Mouse (Mus musculus) hindbrain, embryonic 11.5 days (tissue): ENCODE data around the gene Cenpf. TPM values are rescaled to one million over a fixed set of nuclear protein-coding genes. Genes with fewer than 3 reads are reported as not detected.
"Not testable (repeated sequence)": the region's sequence is repeated elsewhere in the genome, so short reads cannot be mapped to it uniquely, and the experiment has no call there.

Experiments
- ATAC-seq: fragments of 200-750 bp; cut with Nextera tagmentation; 2 replicates; pipeline ENCODE4 v1.8.0; 2017; ENCODE audit warnings: mild to moderate bottlenecking, moderate TSS enrichment, moderate library complexity; ENCODE audit not compliant: low FRiP score
- DNase-seq: peaks from one replicate; pipeline ENCODE4 v3.0.0-alpha.2; 2015; ENCODE audit warnings: low spot score
- H3K27ac ChIP-seq: fragments of 300-500 bp; sonication (generic); 2 replicates; pipeline ENCODE4 v1.5.1; 2014; ENCODE audit warnings: mild to moderate bottlenecking, low read depth, low read length
- H3K27me3 ChIP-seq: fragments of 300-500 bp; sonication (generic); 2 replicates; pipeline ENCODE4 v1.6.1; 2014; ENCODE audit warnings: mild to moderate bottlenecking, low read length, moderate library complexity, mixed read lengths; ENCODE audit not compliant: control insufficient read depth, insufficient read depth
- H3K36me3 ChIP-seq: fragments of 300-500 bp; sonication (generic); 2 replicates; pipeline ENCODE4 v1.6.1; 2014; ENCODE audit warnings: mild to moderate bottlenecking, low read length, moderate library complexity, mixed read lengths; ENCODE audit not compliant: control insufficient read depth, insufficient read depth
- H3K4me1 ChIP-seq: fragments of 300-500 bp; sonication (generic); replicated peaks from 2 replicates; pipeline ENCODE4 v1.6.1; 2014; ENCODE audit warnings: low read length, mixed read lengths; ENCODE audit not compliant: control insufficient read depth, insufficient read depth
- H3K4me2 ChIP-seq: fragments of 300-500 bp; sonication (generic); replicated peaks from 2 replicates; pipeline ENCODE4 v1.6.1; 2014; ENCODE audit warnings: mild to moderate bottlenecking, low read depth, low read length
- H3K4me3 ChIP-seq: fragments of 300-500 bp; sonication (generic); 2 replicates; pipeline ENCODE4 v1.5.1; 2014; ENCODE audit warnings: low read depth, low read length
- H3K9ac ChIP-seq: fragments of 300-500 bp; sonication (generic); 2 replicates; pipeline ENCODE4 v1.6.1; 2014; ENCODE audit warnings: low read depth, low read length
- H3K9me3 ChIP-seq: fragments of 300-500 bp; sonication (generic); 2 replicates; pipeline ENCODE4 v1.6.1; 2016; ENCODE audit warnings: low read length; ENCODE audit not compliant: control insufficient read depth
- WGBS: fragments of 180-500 bp; shearing (Covaris S2); extraction: QIAGEN DNeasy Blood & Tissue Kit; methylation state at CpG from one replicate; pipeline ENCODE4 v1.1.7; 2014; 5-methylcytosine and 5-hydroxymethylcytosine counted together
- polyA plus RNA-seq: library from polyadenylated mRNA; unstranded; fragments of >200 nt; fragmentation: Nextera tagmentation; extraction: Ambion mirVana; gene quantifications from 2 replicates; pipeline ENCODE4 v1.2.1, GENCODE M21; 2014

Gene Cenpf
- polyA plus RNA-seq, 1 experiment from 2014 or later = 141 TPM

DNA sequence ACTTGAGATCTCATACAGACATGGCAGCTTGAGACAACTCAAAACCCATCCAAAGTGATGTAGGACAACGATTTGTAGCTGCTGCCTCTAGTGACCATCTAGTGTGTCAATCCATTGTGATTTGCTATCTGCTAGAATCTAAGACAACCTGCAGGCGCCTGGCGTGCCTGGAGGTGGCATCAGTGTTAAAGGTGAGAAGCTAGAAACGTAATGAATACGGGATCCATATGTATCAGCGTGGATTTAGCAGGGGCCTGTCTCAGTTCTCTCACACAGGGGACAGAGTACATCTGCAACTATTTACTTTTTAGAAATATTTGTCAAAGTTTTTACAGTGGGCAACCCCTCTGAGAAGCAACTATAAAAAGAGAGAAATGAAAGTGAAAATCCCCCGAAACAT is 15.3 kb upstream of the Cenpf start:
- no peak overlapping the region for H3K4me3 ChIP-seq
- ATAC-seq (no peak), DNase-seq (no peak)
- H3K4me2 ChIP-seq = no peak overlapping the region
- no peaks in the 10 kb centered on the region for H3K27me3 ChIP-seq
- H3K4me1 ChIP-seq = 0 out of 2 replicates have a peak, but pooled peaks cover 8% of the 10 kb centered on the region
- no peaks in the 10 kb centered on the region for H3K36me3 ChIP-seq
- no peaks in the 10 kb centered on the region for H3K9me3 ChIP-seq
- 52% methylated on average over 7 of the region's 7 CpGs for WGBS
- H3K27ac ChIP-seq = no peak overlapping the region
- no peak overlapping the region for H3K9ac ChIP-seq

DNA sequence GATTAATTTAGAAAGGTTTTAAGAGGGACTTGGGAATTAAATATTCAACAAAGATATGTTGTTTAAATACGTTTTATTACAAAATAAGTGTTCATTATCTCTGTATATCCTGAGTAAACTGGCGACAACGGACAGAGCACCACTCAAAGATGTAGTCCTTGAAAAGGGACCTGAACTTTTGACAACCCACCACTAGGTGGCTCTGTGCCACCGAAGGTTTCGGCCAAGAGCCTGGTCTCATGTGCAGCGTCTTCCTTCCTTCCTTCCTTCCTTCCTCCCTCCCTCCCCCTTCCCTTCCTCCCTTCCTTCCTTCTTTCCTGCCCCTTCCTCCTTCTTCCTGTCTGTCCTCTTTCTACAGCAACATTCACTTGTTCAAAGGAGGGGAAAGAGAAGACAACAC is 13.1 kb upstream of the Cenpf start:
- no peak for ATAC-seq

DNA sequence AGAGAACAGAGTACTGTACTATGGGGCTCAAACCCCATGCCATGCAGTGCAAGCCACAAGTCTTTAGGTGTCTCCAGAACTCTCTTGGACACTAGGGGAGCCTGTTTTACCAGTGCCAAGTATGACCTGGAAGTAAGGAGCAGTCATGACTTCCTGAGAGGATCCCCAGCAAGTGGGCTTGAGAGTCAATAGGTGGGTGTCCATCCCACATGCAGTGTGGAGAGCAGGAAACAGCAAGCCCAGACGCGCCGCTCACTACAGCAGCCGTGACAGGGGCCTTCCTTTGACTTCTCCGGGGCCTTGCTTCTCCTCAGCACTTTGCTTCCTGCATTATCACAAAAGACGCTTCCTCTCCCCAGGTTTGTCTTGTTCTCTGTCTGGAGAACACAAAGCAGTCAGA is 12.3 kb upstream of the Cenpf start:
- no peak for ATAC-seq
- H3K27me3 ChIP-seq = no peaks in the 10 kb centered on the region
- no peak overlapping the region for H3K9ac ChIP-seq
- no peaks in the 10 kb centered on the region for H3K4me1 ChIP-seq
- 85% methylated on average over 6 of the region's 6 CpGs for WGBS
- no peak overlapping the region for H3K4me3 ChIP-seq
- DNase-seq = no peak
- H3K27ac ChIP-seq = no peak overlapping the region
- no peaks in the 10 kb centered on the region for H3K36me3 ChIP-seq
- H3K9me3 ChIP-seq = no peaks in the 10 kb centered on the region
- no peak overlapping the region for H3K4me2 ChIP-seq

More for the DNA sequence above, 13.1 kb upstream of the Cenpf start:
- no peaks in the 10 kb centered on the region for H3K36me3 ChIP-seq
- DNase-seq = peak; percentile 84
- 2% methylated on average over 6 of the region's 6 CpGs for WGBS
- H3K9ac ChIP-seq = no peak overlapping the region
- H3K4me1 ChIP-seq = no peaks in the 10 kb centered on the region
- H3K27me3 ChIP-seq = no peaks in the 10 kb centered on the region
- no peak overlapping the region for H3K4me3 ChIP-seq
- no peak overlapping the region for H3K27ac ChIP-seq
- H3K9me3 ChIP-seq = no peaks in the 10 kb centered on the region
- no peak overlapping the region for H3K4me2 ChIP-seq

DNA sequence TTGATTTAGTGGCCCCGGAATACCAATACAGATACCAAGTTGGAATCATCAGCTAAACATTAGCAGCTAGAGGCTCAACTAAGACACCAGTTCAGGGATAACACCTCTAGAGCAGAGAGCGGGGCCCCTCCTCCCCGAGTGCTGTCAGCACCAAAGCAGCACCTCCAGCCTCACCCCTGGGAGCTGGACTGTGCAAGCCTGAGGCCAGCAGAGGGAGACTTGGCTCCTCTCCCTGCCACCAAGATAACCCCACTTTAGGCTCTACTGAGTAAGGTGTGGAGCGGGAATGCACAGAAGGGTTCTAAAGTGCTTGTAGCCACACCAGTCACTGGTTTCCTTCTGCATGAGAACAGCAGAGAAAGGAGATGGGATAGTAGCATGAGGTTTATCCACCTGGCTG is 10.5 kb upstream of the Cenpf start:
- no peaks in the 10 kb centered on the region for H3K4me1 ChIP-seq
- H3K9me3 ChIP-seq = no peaks in the 10 kb centered on the region
- no peaks in the 10 kb centered on the region for H3K36me3 ChIP-seq
- DNase-seq (no peak), ATAC-seq (no peak)
- H3K27me3 ChIP-seq = no peaks in the 10 kb centered on the region
- no peak overlapping the region for H3K27ac ChIP-seq
- no peak overlapping the region for H3K4me2 ChIP-seq
- no peak overlapping the region for H3K9ac ChIP-seq
- whole genome bisulfite sequencing = 71% methylated on average over 4 of the region's 4 CpGs
- H3K4me3 ChIP-seq = no peak overlapping the region

DNA sequence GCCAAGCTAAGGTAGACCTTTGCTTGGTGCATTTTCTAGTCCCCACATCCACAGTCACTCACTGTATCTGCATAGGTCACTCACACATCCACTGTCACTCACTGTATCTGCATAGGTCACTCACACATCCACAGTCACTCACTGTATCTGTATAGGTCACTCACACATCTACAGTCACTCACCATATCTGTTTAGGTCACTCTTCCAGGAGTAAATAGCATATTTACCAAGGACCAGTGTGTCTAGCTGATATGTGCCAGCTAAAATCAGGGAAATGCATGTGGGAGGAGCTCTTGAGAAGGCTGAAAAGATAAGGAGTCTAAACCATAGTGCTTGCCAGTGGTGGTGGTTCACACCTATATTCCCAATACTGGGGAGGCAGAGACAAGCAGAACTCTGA is 7.4 kb upstream of the Cenpf start:
- DNase-seq (no peak), ATAC-seq (no peak)
- no peaks in the 10 kb centered on the region for H3K9me3 ChIP-seq

DNA sequence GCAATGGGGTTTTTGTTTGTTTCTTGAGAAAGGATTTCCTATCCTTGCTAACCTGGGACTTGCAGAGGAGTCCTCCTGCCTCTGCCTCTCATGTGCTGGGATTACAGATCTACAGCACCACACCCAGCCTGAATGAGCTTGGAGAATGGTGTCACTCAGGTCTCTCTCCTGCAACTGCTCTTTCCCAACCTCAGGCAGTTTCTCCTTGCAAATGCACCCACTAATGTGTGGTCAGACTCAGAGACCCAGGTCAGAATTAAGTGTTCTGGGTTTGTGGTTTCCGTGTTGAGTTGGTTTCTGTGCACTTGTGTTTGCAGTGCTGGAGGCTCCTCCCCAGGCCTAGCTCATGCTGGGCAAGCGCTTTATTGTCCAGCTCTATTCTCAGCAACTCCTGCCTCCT is 6.5 kb upstream of the Cenpf start:
- Histone ChIP-seq H3K36me3 (no peaks in the 10 kb centered on the region), H3K9me3 (no peaks in the 10 kb centered on the region), H3K4me3 (no peak overlapping the region), H3K27me3 (no peaks in the 10 kb centered on the region), H3K4me2 (no peak overlapping the region), H3K4me1 (no peaks in the 10 kb centered on the region), H3K9ac (no peak overlapping the region), H3K27ac (no peak overlapping the region)
- ATAC-seq (no peak), DNase-seq (no peak)
- 89% methylated on average over 2 of the region's 2 CpGs for WGBS

More for the DNA sequence above, 7.4 kb upstream of the Cenpf start:
- no peaks in the 10 kb centered on the region for H3K36me3 ChIP-seq
- H3K4me1 ChIP-seq = no peaks in the 10 kb centered on the region
- H3K4me3 ChIP-seq = no peak overlapping the region
- H3K9ac ChIP-seq = no peak overlapping the region
- no peak overlapping the region for H3K4me2 ChIP-seq
- H3K27ac ChIP-seq = no peak overlapping the region
- no peaks in the 10 kb centered on the region for H3K27me3 ChIP-seq

DNA sequence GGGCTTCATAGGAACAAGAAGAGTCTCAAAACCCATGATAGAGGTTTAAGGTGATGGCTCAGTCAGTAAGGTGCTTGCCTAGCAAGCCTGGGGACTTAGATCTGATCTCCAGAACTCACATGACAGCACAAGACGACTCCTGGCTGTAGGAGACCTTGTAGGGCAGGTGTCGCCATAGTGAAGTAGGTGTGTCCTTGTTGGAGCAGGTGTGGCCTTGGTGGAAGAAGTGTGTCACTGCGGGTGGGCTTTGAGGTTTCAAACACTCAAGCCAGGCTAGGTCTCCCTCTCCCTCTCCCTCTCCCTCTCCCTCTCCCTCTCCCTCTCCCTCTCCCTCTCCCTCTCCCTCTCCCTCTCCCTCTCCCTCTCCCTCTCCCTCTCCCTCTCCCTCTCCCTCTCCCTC is 4.6 kb upstream of the Cenpf start:
- 51% methylated on average over 3 of the region's 3 CpGs for WGBS
- not testable (repeated sequence) for H3K4me2 ChIP-seq, H3K9me3 ChIP-seq, H3K27ac ChIP-seq, H3K4me3 ChIP-seq, H3K27me3 ChIP-seq, H3K36me3 ChIP-seq, H3K4me1 ChIP-seq, DNase-seq, H3K9ac ChIP-seq, ATAC-seq

DNA sequence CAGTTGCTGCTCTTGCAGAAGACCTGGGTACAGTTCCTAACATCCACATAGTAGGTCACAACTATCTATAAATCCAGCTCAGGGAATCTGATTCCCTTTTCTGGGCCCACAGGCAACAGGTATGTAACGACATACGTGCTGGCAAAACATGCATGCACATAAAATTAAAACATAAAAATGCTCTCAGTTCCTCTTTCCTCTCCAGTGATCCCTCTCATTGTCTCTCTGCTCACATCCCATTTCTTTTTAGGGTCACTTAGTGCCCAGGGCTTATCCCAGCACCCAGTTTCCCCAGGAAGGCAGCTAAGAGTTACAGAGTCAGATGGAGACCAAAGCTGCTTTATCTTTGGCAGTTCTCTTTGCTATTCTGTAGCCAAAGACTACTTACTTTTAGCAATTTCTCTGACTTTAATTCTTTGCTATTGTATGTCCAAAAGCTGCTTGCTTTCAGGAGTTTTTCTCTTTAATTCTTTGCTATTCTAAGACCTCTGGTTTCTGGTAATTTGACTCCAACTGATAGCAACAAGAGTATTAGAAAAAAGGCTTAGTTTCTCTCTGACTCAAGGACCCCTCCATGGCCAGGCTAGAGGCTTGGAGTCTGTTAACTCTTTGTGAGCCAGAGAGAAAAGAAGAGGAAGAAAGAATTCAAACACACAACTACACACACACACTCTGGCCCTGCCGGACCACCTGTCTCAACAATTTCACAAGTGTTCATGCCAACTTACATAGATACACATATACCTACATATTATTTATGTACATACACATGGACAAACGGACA is 1.4 kb upstream of the Cenpf start:
- no peak overlapping the region for H3K27ac ChIP-seq
- H3K4me3 ChIP-seq = peak overlapping the region; percentile 88
- peak overlapping the region; percentile 46 for H3K4me2 ChIP-seq
- H3K9ac ChIP-seq = peak overlapping the region; percentile 12; the same call in 1 of the 2 replicates
- 32% methylated on average over 4 of the region's 4 CpGs for WGBS
- H3K27me3 ChIP-seq = no peaks in the 10 kb centered on the region
- peaks cover 4% of the 10 kb centered on the region; the same call in 1 of the 2 replicates for H3K4me1 ChIP-seq
- no peaks in the 10 kb centered on the region for H3K9me3 ChIP-seq
- DNase-seq (no peak), ATAC-seq (no peak)
- H3K36me3 ChIP-seq = no peaks in the 10 kb centered on the region

DNA sequence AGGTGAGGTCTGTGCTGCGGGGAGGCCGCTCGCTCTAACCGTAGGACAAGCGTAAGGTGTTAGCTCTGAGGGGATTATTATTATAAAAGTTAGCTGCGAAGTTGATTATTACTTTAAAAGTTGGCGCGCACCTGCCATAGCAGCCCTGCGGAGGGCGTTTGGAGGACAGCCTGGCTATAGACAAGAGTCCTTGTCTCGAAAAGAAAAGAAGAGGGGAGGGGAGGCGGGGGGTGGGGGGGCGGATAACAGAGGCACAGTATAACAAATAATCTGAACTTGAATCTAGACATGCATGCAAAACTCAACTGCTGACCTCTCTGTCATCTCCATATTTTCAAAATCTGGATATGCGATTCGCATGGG is 483 bp upstream of the Cenpf start:
- Histone ChIP-seq H3K9ac (peak overlapping the region; percentile 49), H3K36me3 (peaks cover 5% of the 10 kb centered on the region; the same call in 1 of the 2 replicates), H3K4me1 (peaks cover 4% of the 10 kb centered on the region; the same call in 1 of the 2 replicates), H3K4me3 (peak overlapping the region; percentile 88), H3K27me3 (no peaks in the 10 kb centered on the region), H3K9me3 (no peaks in the 10 kb centered on the region), H3K4me2 (peak overlapping the region; percentile 46), H3K27ac (peak overlapping the region; percentile 30; the same call in 1 of the 2 replicates)
- DNase-seq = no peak
- peak; percentile 72 for ATAC-seq
- WGBS = under 1% methylated on average over 14 of the region's 15 CpGs
